Mouse (Mus musculus): ENCODE measurements around the gene Fbxo30. TPM values are rescaled to one million over a fixed set of nuclear protein-coding genes. Genes with fewer than 3 reads are reported as not detected.
"Not testable (repeated sequence)": the region's sequence is repeated elsewhere in the genome, so short reads cannot be mapped to it uniquely, and the experiment has no call there.

The Fbxo30 gene
- polyA plus RNA-seq, 2 experiments, result 12.3 to 38.4 TPM

DNA sequence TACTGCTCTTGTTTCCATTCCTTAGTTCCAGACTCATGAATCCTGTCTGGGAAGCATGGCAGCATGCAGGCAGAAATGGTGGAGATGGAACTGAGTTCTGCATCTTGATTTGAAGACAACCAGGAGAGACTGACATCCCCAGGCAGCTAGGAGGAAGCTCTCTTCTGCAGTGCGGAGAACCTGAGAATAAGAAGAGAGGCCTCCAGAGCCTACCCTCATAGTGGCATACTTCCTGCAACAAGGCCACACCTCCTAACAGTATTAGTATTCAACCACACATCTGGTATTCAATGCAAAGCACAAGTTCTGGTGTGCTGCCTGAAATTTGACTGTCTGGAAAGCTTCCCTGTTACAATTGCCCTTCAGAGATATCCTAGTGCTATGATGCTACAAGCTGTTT, 28.7 kb downstream of the Fbxo30 start:
- H3K9me3 ChIP-seq (ENCODE audit: control insufficient read depth, low read length), result no peaks in the 10 kb centered on the region
- no peak for ATAC-seq (ENCODE audit: insufficient read depth)
- no peak for DNase-seq (ENCODE audit: low read depth in 3 of 3, low spot score in 3 of 3)
- H3K4me1 ChIP-seq (replicated peaks; ENCODE audit: control insufficient read depth in 2 of 2, insufficient read depth in 2 of 2, low read length in 1 of 2), result peaks cover 6 to 7% of the 10 kb centered on the region in 2 experiments; a peak in 1 of 4 replicates
- H3K27ac ChIP-seq, result no peak overlapping the region
- H3K4me3 ChIP-seq (ENCODE audit: insufficient read depth in 1 of 2, low read depth in 2 of 2, low read length in 2 of 2), result no peak overlapping the region
- no peaks in the 10 kb centered on the region for H3K27me3 ChIP-seq (ENCODE audit: control insufficient read depth, insufficient read depth, low read length)
- no peaks in the 10 kb centered on the region for H3K36me3 ChIP-seq (replicated peaks; ENCODE audit: control insufficient read depth, insufficient read depth, low read depth)
- H3K4me2 ChIP-seq (ENCODE audit: low read depth), result no peak overlapping the region
- WGBS (ENCODE audit: insufficient replicate concordance), result 83% methylated on average over 1 of the region's 1 CpGs
- TF ChIP-seq EP300 (IDR thresholded peaks at IDR 0.05; ENCODE audit: low read depth) (no peak), CTCF (IDR thresholded peaks at IDR 0.05; ENCODE audit: low read depth) (no peak)
- H3K9ac ChIP-seq (replicated peaks), result no peak overlapping the region

DNA sequence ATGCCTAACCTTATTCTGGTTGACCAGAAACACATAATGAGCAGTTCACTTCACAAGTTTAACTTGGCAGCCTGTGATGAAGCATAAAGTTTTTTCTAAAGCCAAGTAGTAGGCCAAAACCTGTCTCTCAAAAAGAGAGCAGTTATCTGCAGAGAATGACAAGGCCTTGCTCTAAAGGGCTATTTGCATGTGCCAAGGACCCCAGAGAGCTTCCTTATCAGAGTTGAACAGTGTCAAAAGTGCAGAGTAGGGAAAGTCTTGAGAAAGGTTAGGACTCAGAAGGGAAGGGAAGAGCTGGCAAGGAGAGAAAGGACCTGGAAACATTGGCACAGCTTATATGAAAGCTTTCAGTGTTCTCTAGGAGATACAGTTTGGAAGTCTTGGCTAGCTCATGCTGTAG, 29.4 kb downstream of the Fbxo30 start:
- ATAC-seq (ENCODE audit: insufficient read depth) (peak; percentile 67; the same call in 1 of the 2 replicates), DNase-seq (ENCODE audit: low read depth in 3 of 3, low spot score in 3 of 3) (peak in 1 of 3 experiments; percentile 13)

DNA sequence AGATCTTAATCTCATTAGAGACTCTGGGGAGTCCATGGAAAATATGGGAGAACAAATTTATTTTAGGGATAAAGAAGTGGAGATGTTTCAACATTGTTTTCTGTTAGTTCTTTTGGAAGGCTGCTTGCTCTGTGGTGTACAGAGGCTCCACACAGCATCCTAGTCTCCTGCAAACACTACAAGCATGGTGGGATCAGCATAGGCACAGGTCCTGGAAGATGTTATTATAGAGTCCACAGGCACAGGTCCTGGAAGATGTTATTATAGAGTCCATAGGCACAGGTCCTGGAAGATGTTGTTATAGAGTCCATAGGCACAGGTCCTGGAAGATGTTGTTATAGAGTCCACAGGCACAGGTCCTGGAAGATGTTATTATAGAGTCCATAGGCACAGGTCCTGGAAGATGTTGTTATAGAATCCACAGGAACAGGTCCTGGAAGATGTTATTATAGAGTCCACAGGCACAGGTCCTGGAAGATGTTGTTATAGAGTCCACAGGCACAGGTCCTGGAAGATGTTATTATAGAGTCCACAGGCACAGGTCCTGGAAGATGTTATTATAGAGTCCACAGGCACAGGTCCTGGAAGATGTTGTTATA, 36.8 kb downstream of the Fbxo30 start:
- H3K36me3 ChIP-seq (replicated peaks; ENCODE audit: control insufficient read depth, insufficient read depth, low read depth); H3K4me2 ChIP-seq (ENCODE audit: low read depth); ATAC-seq (ENCODE audit: insufficient read depth); H3K27ac ChIP-seq; DNase-seq (ENCODE audit: low read depth in 3 of 3, low spot score in 3 of 3); H3K9me3 ChIP-seq (ENCODE audit: control insufficient read depth, low read length); H3K4me3 ChIP-seq (ENCODE audit: insufficient read depth in 1 of 2, low read depth in 2 of 2, low read length in 2 of 2); H3K9ac ChIP-seq (replicated peaks); H3K27me3 ChIP-seq (ENCODE audit: control insufficient read depth, insufficient read depth, low read length): not testable (repeated sequence)
- peak; percentile 67 for TF ChIP-seq EP300 (IDR thresholded peaks at IDR 0.05; ENCODE audit: low read depth)
- H3K4me1 ChIP-seq (replicated peaks; ENCODE audit: control insufficient read depth in 2 of 2, insufficient read depth in 2 of 2, low read length in 1 of 2), result peaks cover 11 to 18% of the 10 kb centered on the region in 2 experiments

More for the DNA sequence above, 29.4 kb downstream of the Fbxo30 start:
- Histone ChIP-seq H3K27ac (no peak overlapping the region), H3K4me2 (ENCODE audit: low read depth) (no peak overlapping the region), H3K9ac (replicated peaks) (no peak overlapping the region), H3K4me1 (replicated peaks; ENCODE audit: control insufficient read depth in 2 of 2, insufficient read depth in 2 of 2, low read length in 1 of 2) (peaks cover 6 to 7% of the 10 kb centered on the region in 2 experiments; a peak in 1 of 4 replicates), H3K9me3 (ENCODE audit: control insufficient read depth, low read length) (no peaks in the 10 kb centered on the region), H3K4me3 (ENCODE audit: insufficient read depth in 1 of 2, low read depth in 2 of 2, low read length in 2 of 2) (no peak overlapping the region), H3K36me3 (replicated peaks; ENCODE audit: control insufficient read depth, insufficient read depth, low read depth) (no peaks in the 10 kb centered on the region), H3K27me3 (ENCODE audit: control insufficient read depth, insufficient read depth, low read length) (no peaks in the 10 kb centered on the region)
- TF ChIP-seq EP300 (IDR thresholded peaks at IDR 0.05; ENCODE audit: low read depth) (peak; percentile 14; the same call in 1 of the 2 replicates), CTCF (IDR thresholded peaks at IDR 0.05; ENCODE audit: low read depth) (no peak)

DNA sequence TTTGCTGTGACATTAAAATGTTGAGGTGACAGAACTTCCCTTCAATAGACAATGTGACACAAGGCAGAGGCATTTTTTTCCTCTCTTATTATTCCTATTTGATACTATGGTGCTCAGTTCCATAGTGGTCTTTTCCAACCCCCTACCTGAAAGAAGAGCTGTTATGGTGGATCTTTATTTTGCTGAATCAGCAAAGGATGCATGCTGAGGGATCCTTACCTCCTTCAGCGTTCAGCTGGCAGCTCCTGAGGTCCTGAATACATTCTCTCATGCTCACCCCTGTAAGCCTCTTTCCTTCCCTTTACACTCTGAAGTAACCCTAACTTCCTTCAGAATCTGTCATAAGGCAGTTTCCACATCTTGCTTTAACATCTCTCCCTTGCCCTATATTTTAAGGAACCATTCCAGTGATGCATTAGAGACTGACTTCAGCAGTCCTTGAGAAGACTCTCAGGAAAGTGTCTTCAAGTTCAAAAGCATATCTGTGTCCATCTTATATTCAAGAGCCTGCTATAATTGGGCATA, 38.4 kb downstream of the Fbxo30 start:
- WGBS (ENCODE audit: insufficient replicate concordance), result 53% methylated on average over 1 of the region's 1 CpGs
- TF ChIP-seq EP300 (IDR thresholded peaks at IDR 0.05; ENCODE audit: low read depth), result no peak
- ATAC-seq (ENCODE audit: insufficient read depth), result no peak
- Histone ChIP-seq H3K4me3 (ENCODE audit: insufficient read depth in 1 of 2, low read depth in 2 of 2, low read length in 2 of 2) (no peak overlapping the region), H3K27ac (no peak overlapping the region), H3K4me1 (replicated peaks; ENCODE audit: control insufficient read depth in 2 of 2, insufficient read depth in 2 of 2, low read length in 1 of 2) (peaks cover 25 to 31% of the 10 kb centered on the region in 2 experiments), H3K27me3 (ENCODE audit: control insufficient read depth, insufficient read depth, low read length) (no peaks in the 10 kb centered on the region), H3K9me3 (ENCODE audit: control insufficient read depth, low read length) (no peaks in the 10 kb centered on the region), H3K9ac (replicated peaks) (no peak overlapping the region), H3K4me2 (ENCODE audit: low read depth) (no peak overlapping the region), H3K36me3 (replicated peaks; ENCODE audit: control insufficient read depth, insufficient read depth, low read depth) (no peaks in the 10 kb centered on the region)
- DNase-seq (ENCODE audit: low read depth in 3 of 3, low spot score in 3 of 3), result no peak

DNA sequence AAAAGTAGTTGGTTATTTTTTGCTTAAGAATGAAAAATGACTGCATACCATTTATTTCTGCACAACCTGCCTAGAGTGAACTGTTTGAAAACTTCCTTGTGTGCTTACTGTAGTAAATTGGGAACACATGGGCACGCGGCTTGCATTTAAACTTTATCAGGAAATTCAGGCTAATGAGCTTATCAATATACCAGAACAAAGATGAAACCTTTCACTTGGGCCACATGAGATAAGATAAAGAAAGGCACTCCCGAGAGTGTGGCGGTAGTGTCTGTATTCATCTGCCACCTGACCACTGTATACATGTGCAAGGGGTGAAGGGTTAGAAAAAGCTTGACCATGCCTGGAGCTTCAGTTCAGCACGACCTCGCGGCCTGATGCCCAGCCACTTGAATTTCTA, 41.2 kb downstream of the Fbxo30 start:
- no peaks in the 10 kb centered on the region for H3K36me3 ChIP-seq (replicated peaks; ENCODE audit: control insufficient read depth, insufficient read depth, low read depth)
- H3K4me2 ChIP-seq (ENCODE audit: low read depth), result no peak overlapping the region; the same call in 1 of the 2 replicates
- 33% methylated on average over 7 of the region's 7 CpGs for WGBS (ENCODE audit: insufficient replicate concordance)
- peaks cover 26 to 33% of the 10 kb centered on the region in 2 experiments for H3K4me1 ChIP-seq (replicated peaks; ENCODE audit: control insufficient read depth in 2 of 2, insufficient read depth in 2 of 2, low read length in 1 of 2)
- H3K4me3 ChIP-seq (ENCODE audit: insufficient read depth in 1 of 2, low read depth in 2 of 2, low read length in 2 of 2), result no peak overlapping the region
- DNase-seq (ENCODE audit: low read depth in 3 of 3, low spot score in 3 of 3) (peak in 1 of 3 experiments; percentile 42), ATAC-seq (ENCODE audit: insufficient read depth) (peak; percentile 22; the same call in 1 of the 2 replicates)
- H3K27ac ChIP-seq, result no peak overlapping the region
- no peak overlapping the region for H3K9ac ChIP-seq (replicated peaks)
- H3K27me3 ChIP-seq (ENCODE audit: control insufficient read depth, insufficient read depth, low read length), result no peaks in the 10 kb centered on the region
- no peaks in the 10 kb centered on the region for H3K9me3 ChIP-seq (ENCODE audit: control insufficient read depth, low read length)
- TF ChIP-seq EP300 (IDR thresholded peaks at IDR 0.05; ENCODE audit: low read depth) (peak; percentile 77), CTCF (IDR thresholded peaks at IDR 0.05; ENCODE audit: low read depth) (no peak)
